Mouse (Mus musculus): ENCODE results near the gene Rab31. TPM values are rescaled to one million over a fixed set of nuclear protein-coding genes. Genes with fewer than 3 reads are reported as not detected.

The Rab31 gene
- total and polyA plus RNA-seq, 3 experiments: 0.79 to 2.8 (median 1.2) TPM

- no peak overlapping the region for H3K4me2 ChIP-seq (ENCODE audit: insufficient read depth, low read depth, poor library complexity, severe bottlenecking)
- in situ Hi-C loops (cut with MboI; ENCODE audit: low pct_ligation_motif_present, low pct_unique_long_range_greater_than_20kb, low sequenced_read_pairs) (no loop called here), dilution Hi-C loops (cut with MboI; ENCODE audit: extremely low pct_ligation_motif_present, extremely low pct_unique_long_range_greater_than_20kb, low sequenced_read_pairs) (no loop called here)
- no peak overlapping the region for H3K4me3 ChIP-seq (replicated peaks in 1 of 3; ENCODE audit: low read depth in 2 of 3, low read length in 2 of 3, poor library complexity in 1 of 3)
- H3K9ac ChIP-seq (ENCODE audit: insufficient read depth, low read depth): no peak overlapping the region
- H3K27me3 ChIP-seq (replicated peaks): no peaks in the 10 kb centered on the region
- TF ChIP-seq JUND (conservative IDR thresholded peaks at IDR 0.05; ENCODE audit: low read depth, low read length) (no peak), IRF4 (IDR thresholded peaks at IDR 0.05; ENCODE audit: low read depth, low read length) (no peak), BHLHE40 (IDR thresholded peaks at IDR 0.05; ENCODE audit: low read depth, low read length) (no peak), MAFK (IDR thresholded peaks at IDR 0.05; ENCODE audit: insufficient replicate concordance, low read length) (no peak), ZC3H11A (IDR thresholded peaks at IDR 0.05; ENCODE audit: low read depth, low read length) (no peak), ETS1 (conservative IDR thresholded peaks at IDR 0.05; ENCODE audit: low read depth, low read length) (no peak), ELF1 (IDR thresholded peaks at IDR 0.05; ENCODE audit: low read depth, low read length) (no peak), GABPA (IDR thresholded peaks at IDR 0.05; ENCODE audit: insufficient replicate concordance, low read depth, low read length) (no peak), E2F4 (IDR thresholded peaks at IDR 0.05; ENCODE audit: insufficient replicate concordance, low read depth, low read length) (no peak), TCF12 (IDR thresholded peaks at IDR 0.05; ENCODE audit: low read depth, low read length) (no peak), SMC3 (IDR thresholded peaks at IDR 0.05; ENCODE audit: low read depth, low read length) (no peak), USF2 (conservative IDR thresholded peaks at IDR 0.05; ENCODE audit: low read depth, low read length) (no peak), MAZ (IDR thresholded peaks at IDR 0.05; ENCODE audit: low read depth, low read length) (no peak)
- DNase-seq (ENCODE audit: extremely low read depth): no peak
- no peaks in the 10 kb centered on the region for H3K36me3 ChIP-seq (replicated peaks in 1 of 2; ENCODE audit: control insufficient read depth in 1 of 2, insufficient read depth in 1 of 2, low read length in 1 of 2)
- no peaks in the 10 kb centered on the region for H3K79me2 ChIP-seq (replicated peaks; ENCODE audit: control insufficient read depth, extremely low read depth, insufficient read depth, poor library complexity, severe bottlenecking)
- no peaks in the 10 kb centered on the region for H3K9me3 ChIP-seq (replicated peaks; ENCODE audit: low read length)
- no peaks in the 10 kb centered on the region for H3K4me1 ChIP-seq (ENCODE audit: control insufficient read depth in 1 of 2, insufficient read depth in 2 of 2)
- no peak overlapping the region for H3K27ac ChIP-seq (ENCODE audit: insufficient read depth, low read depth)
Measured at GRCm38 (mm10) chr17:65663329-65664078, 109.0 kb downstream of the Rab31 start.

GRCm38 (mm10) chr17:65662662-65663061 is 109.9 kb downstream of the Rab31 start:
- no peak overlapping the region for H3K4me2 ChIP-seq (ENCODE audit: insufficient read depth, low read depth, poor library complexity, severe bottlenecking)
- H3K27ac ChIP-seq (ENCODE audit: insufficient read depth, low read depth): no peak overlapping the region
- H3K4me3 ChIP-seq (replicated peaks in 1 of 3; ENCODE audit: low read depth in 2 of 3, low read length in 2 of 3, poor library complexity in 1 of 3): no peak overlapping the region
- TF ChIP-seq ELF1 (IDR thresholded peaks at IDR 0.05; ENCODE audit: low read depth, low read length): no peak
- no peak for TF ChIP-seq RAD21 (IDR thresholded peaks at IDR 0.05; ENCODE audit: low read depth, low read length)
- no peak for TF ChIP-seq RCOR1 (conservative IDR thresholded peaks at IDR 0.05; ENCODE audit: low read depth, low read length)
- no peak for TF ChIP-seq USF2 (conservative IDR thresholded peaks at IDR 0.05; ENCODE audit: low read depth, low read length)
- no peak for TF ChIP-seq MYC (IDR thresholded peaks at IDR 0.05; ENCODE audit: low read depth, low read length)
- TF ChIP-seq SMC3 (IDR thresholded peaks at IDR 0.05; ENCODE audit: low read depth, low read length): no peak
- no peak for TF ChIP-seq ZC3H11A (IDR thresholded peaks at IDR 0.05; ENCODE audit: low read depth, low read length)
- TF ChIP-seq JUN (IDR thresholded peaks at IDR 0.05; ENCODE audit: insufficient read depth, low read depth, low read length): no peak
- TF ChIP-seq SIN3A (IDR thresholded peaks at IDR 0.05; ENCODE audit: low read length): no peak
- TF ChIP-seq JUND (conservative IDR thresholded peaks at IDR 0.05; ENCODE audit: low read depth, low read length): no peak
- TF ChIP-seq NELFE (IDR thresholded peaks at IDR 0.05; ENCODE audit: low read depth, low read length): no peak
- TF ChIP-seq POLR2A (IDR thresholded peaks at IDR 0.05; ENCODE audit: low read depth, low read length): no peak
- no peak for TF ChIP-seq MXI1 (IDR thresholded peaks at IDR 0.05; ENCODE audit: low read depth, low read length)
- no peak for TF ChIP-seq BHLHE40 (IDR thresholded peaks at IDR 0.05; ENCODE audit: low read depth, low read length)
- TF ChIP-seq IRF4 (IDR thresholded peaks at IDR 0.05; ENCODE audit: low read depth, low read length): no peak
- no peaks in the 10 kb centered on the region for H3K4me1 ChIP-seq (ENCODE audit: control insufficient read depth in 1 of 2, insufficient read depth in 2 of 2)
- H3K9ac ChIP-seq (ENCODE audit: insufficient read depth, low read depth): no peak overlapping the region
- no peaks in the 10 kb centered on the region for H3K9me3 ChIP-seq (replicated peaks; ENCODE audit: low read length)
- no peaks in the 10 kb centered on the region for H3K36me3 ChIP-seq (replicated peaks in 1 of 2; ENCODE audit: control insufficient read depth in 1 of 2, insufficient read depth in 1 of 2, low read length in 1 of 2)
- in situ Hi-C loops (cut with MboI; ENCODE audit: low pct_ligation_motif_present, low pct_unique_long_range_greater_than_20kb, low sequenced_read_pairs) (no loop called here), dilution Hi-C loops (cut with MboI; ENCODE audit: extremely low pct_ligation_motif_present, extremely low pct_unique_long_range_greater_than_20kb, low sequenced_read_pairs) (no loop called here)
- no peaks in the 10 kb centered on the region for H3K79me2 ChIP-seq (replicated peaks; ENCODE audit: control insufficient read depth, extremely low read depth, insufficient read depth, poor library complexity, severe bottlenecking)
- H3K27me3 ChIP-seq (replicated peaks): no peaks in the 10 kb centered on the region
- no peak for DNase-seq (ENCODE audit: extremely low read depth)

All from CH12.LX (cell line).